Mouse (Mus musculus) stomach, embryonic 15.5 days (tissue): Measurements from ENCODE around the gene Phf21a. TPM values are rescaled to one million over a fixed set of nuclear protein-coding genes. Genes with fewer than 3 reads are reported as not detected.

Experiments used
- ATAC-seq: fragments of 200-750 bp; cut with Nextera tagmentation; 2 replicates; pipeline ENCODE4 v1.8.0; 2017; ENCODE audit warnings: low read depth, moderate number of reproducible peaks, moderate TSS enrichment; ENCODE audit not compliant: insufficient read depth, low FRiP score
- H3K27ac ChIP-seq: fragments of 300-500 bp; sonication (generic); 2 replicates; pipeline ENCODE4 v1.5.1; 2015; ENCODE audit warnings: mild to moderate bottlenecking, inconsistent platforms
- H3K27me3 ChIP-seq: fragments of 300-500 bp; sonication (generic); replicated peaks from 2 replicates; pipeline ENCODE4 v1.6.1; 2015; ENCODE audit warnings: inconsistent platforms
- H3K36me3 ChIP-seq: fragments of 300-500 bp; sonication (generic); 2 replicates; pipeline ENCODE4 v1.6.1; 2015; ENCODE audit warnings: inconsistent platforms
- H3K4me1 ChIP-seq: fragments of 300-500 bp; sonication (generic); 2 replicates; pipeline ENCODE4 v1.6.1; 2015; ENCODE audit warnings: inconsistent platforms
- H3K4me2 ChIP-seq: fragments of 300-500 bp; sonication (generic); 2 replicates; pipeline ENCODE4 v1.6.1; 2015; ENCODE audit warnings: mild to moderate bottlenecking, inconsistent platforms
- H3K4me3 ChIP-seq: fragments of 300-500 bp; sonication (generic); replicated peaks from 2 replicates; pipeline ENCODE4 v1.5.1; 2015; ENCODE audit warnings: inconsistent platforms
- H3K9ac ChIP-seq: fragments of 300-500 bp; sonication (generic); 2 replicates; pipeline ENCODE4 v1.6.1; 2015; ENCODE audit warnings: inconsistent platforms
- H3K9me3 ChIP-seq: fragments of 300-500 bp; sonication (generic); 2 replicates; pipeline ENCODE4 v1.6.1; 2016; ENCODE audit warnings: inconsistent platforms
- WGBS: fragments of 180-500 bp; shearing (Covaris S2); methylation state at CpG from one replicate; pipeline ENCODE4 v1.1.7; 2015; 5-methylcytosine and 5-hydroxymethylcytosine counted together
- polyA plus RNA-seq: library from polyadenylated mRNA; unstranded; fragments of >200 nt; fragmentation: Nextera tagmentation; extraction: Ambion mirVana; gene quantifications from 2 replicates; pipeline ENCODE4 v1.2.1, GENCODE M21; 2015

The Phf21a gene
- polyA plus RNA-seq, result 18.8 and 28.2 TPM in 2 replicates

DNA sequence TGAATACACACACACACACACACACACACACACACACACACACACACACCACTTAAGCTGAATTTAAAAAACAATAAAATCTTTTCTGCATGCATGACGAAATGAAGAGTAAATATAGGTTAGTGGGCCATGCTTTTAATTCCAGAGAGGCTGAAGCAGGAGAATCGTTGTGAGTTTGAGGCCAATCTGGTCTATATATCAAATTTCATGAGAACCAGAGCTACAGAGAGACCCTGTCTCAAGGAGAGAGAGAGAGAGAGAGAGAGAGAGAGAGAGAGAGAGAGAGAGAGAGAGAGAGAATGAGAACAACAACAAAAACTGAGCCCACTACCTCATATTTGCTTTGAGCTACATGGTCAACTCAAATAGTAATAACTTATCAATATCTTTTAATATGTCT is at the start of gene Phf21a:
TSS of gene Phf21a (plus strand) at position 301 of the 400 bp plus-strand sequence.
- Histone ChIP-seq H3K9me3 (no peaks in the 10 kb centered on the region), H3K4me1 (no peaks in the 10 kb centered on the region), H3K4me2 (no peak within 1 kb of the TSS), H3K4me3 (no peak within 1 kb of the TSS), H3K27ac (no peak within 1 kb of the TSS), H3K9ac (no peak within 1 kb of the TSS), H3K36me3 (no peaks in the 10 kb centered on the region), H3K27me3 (no peaks in the 10 kb centered on the region)
- ATAC-seq, result no peak
- WGBS, result 72% methylated on average over 2 of the region's 2 CpGs

DNA sequence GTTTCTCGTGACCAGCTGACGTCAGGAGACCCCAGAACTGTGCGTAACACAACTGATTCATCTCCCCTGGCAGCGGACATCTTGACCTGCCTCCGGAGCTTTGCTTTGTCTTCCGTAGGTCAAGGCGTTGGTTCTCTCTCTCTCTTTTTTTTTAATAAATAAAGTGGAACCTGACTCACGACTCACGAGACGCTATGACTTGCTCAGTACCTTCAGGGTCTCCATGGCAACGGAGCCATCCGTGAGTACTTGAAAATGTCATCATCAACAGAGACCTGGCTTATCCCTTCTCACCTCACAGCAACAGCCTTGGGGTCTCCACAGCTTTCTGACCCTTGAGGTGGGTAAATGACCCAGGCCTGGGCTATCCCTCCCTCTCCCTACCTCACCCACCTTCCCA is 49.6 kb upstream of the Phf21a start:
- H3K4me3 ChIP-seq, result no peak overlapping the region
- no peak overlapping the region for H3K27ac ChIP-seq
- 78% methylated on average over 12 of the region's 12 CpGs for WGBS
- H3K9me3 ChIP-seq, result no peaks in the 10 kb centered on the region
- no peaks in the 10 kb centered on the region for H3K27me3 ChIP-seq
- H3K9ac ChIP-seq, result no peak overlapping the region
- H3K36me3 ChIP-seq, result no peaks in the 10 kb centered on the region
- no peak overlapping the region for H3K4me2 ChIP-seq
- ATAC-seq, result no peak
- no peaks in the 10 kb centered on the region for H3K4me1 ChIP-seq

GRCm38 (mm10) chr2:92047601-92048000 is 45.3 kb upstream of the Phf21a start:
- no peak overlapping the region for H3K27ac ChIP-seq
- no peak overlapping the region for H3K4me2 ChIP-seq
- 22% methylated on average over 4 of the region's 4 CpGs for WGBS

DNA sequence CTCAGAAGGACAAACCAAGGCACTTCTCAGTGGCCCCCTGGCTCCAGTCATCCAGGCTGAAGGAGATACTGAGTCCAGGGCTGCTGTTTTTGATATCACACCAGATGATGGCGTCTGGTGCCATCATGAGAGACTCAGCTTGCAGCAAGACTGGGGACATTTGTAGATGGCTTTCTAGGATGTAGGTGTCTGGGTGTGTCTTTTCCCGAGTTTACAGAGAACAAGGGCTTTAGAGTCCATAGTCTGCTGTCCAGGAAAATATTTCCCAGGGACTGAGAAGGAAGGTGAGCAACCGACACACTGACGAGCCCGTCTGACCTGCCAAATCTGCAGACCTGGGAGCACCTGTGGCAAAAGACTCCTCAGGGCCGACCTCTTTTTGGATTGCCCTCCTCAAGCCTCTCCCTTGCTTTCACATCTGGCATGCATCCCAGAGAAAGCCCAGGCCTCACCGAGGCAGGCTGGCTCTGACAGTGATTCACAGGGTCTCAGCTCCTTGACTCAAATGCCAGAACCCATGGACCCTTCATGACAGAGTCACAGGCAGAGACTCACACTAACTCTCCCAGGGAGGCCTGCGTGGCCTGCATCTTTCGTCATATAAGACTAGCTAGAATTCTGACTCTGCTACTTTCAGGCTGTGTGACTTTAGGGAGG is 44.8 kb upstream of the Phf21a start:
- Histone ChIP-seq H3K4me3 (no peak overlapping the region), H3K36me3 (no peaks in the 10 kb centered on the region), H3K27ac (no peak overlapping the region), H3K9ac (no peak overlapping the region), H3K9me3 (no peaks in the 10 kb centered on the region), H3K4me2 (no peak overlapping the region), H3K27me3 (no peaks in the 10 kb centered on the region), H3K4me1 (0 out of 2 replicates have a peak, but pooled peaks cover 2% of the 10 kb centered on the region)
- WGBS, result 55% methylated on average over 9 of the region's 9 CpGs
- no peak for ATAC-seq

More at GRCm38 (mm10) chr2:92047601-92048000, 45.3 kb upstream of the Phf21a start:
- Histone ChIP-seq H3K36me3 (no peaks in the 10 kb centered on the region), H3K4me1 (no peaks in the 10 kb centered on the region), H3K4me3 (no peak overlapping the region), H3K9me3 (no peaks in the 10 kb centered on the region), H3K27me3 (no peaks in the 10 kb centered on the region), H3K9ac (no peak overlapping the region)
- ATAC-seq, result 0 out of 2 replicates have a peak, but pooled peaks have one; percentile 48

DNA sequence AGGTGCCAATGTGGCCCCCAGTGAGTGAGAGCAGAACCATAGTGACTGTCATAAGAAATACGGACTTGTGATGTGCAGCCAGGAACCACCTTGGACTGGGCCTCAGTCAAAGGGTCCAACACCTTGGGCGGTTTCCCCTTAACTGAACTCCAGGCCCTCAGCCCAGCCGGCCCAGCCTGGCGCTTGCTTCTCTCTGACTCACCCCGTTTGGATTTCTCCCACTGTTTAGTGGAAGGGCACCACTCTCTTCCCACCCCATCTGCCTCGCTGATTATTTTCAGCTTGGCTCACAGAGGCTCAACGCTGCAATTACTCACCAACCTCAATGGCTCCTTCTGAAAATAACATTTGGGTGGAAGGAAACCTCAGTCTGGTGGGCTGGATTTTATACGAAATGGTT is 40.7 kb upstream of the Phf21a start:
- no peaks in the 10 kb centered on the region for H3K27me3 ChIP-seq
- no peak overlapping the region for H3K9ac ChIP-seq
- H3K27ac ChIP-seq, result no peak overlapping the region
- H3K4me2 ChIP-seq, result no peak overlapping the region
- WGBS, result 72% methylated on average over 8 of the region's 8 CpGs
- H3K9me3 ChIP-seq, result no peaks in the 10 kb centered on the region
- no peak for ATAC-seq
- no peaks in the 10 kb centered on the region for H3K36me3 ChIP-seq
- H3K4me1 ChIP-seq, result peaks cover 15% of the 10 kb centered on the region
- no peak overlapping the region for H3K4me3 ChIP-seq

GRCm38 (mm10) chr2:92052754-92053153 is 40.2 kb upstream of the Phf21a start:
- Histone ChIP-seq H3K27ac (no peak overlapping the region), H3K9me3 (no peaks in the 10 kb centered on the region), H3K27me3 (no peaks in the 10 kb centered on the region), H3K36me3 (no peaks in the 10 kb centered on the region), H3K9ac (no peak overlapping the region), H3K4me1 (peaks cover 15% of the 10 kb centered on the region), H3K4me3 (no peak overlapping the region), H3K4me2 (no peak overlapping the region)
- WGBS, result 47% methylated on average over 2 of the region's 2 CpGs
- no peak for ATAC-seq

DNA sequence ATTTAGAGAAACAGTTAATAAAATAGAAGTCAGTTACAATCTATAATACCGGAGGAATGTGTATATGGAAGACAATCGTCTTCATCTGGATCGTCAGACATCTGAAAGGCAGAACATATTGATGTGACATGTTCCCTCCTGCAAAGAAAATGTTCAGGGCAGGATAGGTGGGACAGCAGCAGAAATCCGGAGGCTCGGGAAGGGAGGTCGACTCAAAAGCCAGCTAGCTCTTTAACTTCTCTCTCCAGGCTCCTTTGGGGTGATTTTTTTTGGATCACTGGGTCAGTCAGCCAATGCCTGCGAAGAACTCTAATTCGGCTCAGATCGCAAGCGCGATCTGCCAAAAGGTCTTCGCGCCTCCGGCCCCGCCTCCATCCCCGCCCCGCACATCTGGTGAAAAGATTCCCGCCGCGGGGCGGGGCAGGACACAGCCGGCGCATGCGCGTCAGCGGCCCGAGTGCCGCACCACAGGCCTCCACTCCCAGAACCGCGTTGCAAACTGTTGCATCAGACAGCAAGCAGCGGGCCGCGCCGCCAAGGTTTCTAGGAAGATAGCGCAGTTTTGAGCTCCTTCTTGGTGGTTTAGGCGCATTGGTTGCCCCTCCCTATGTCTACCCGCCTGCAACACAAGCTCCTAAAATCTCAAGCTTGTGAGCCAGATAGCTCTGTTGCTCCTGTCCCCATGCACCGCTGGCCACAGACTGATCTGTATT is 37.7 kb upstream of the Phf21a start:
- 0 out of 2 replicates have a peak, but pooled peaks have one; percentile 68 for ATAC-seq
- peaks cover 29% of the 10 kb centered on the region for H3K4me1 ChIP-seq
- 2% methylated on average over 38 of the region's 38 CpGs for WGBS
- H3K9ac ChIP-seq, result peak overlapping the region; percentile 16; the same call in 1 of the 2 replicates
- H3K4me3 ChIP-seq, result peak overlapping the region; percentile 32
- H3K9me3 ChIP-seq, result no peaks in the 10 kb centered on the region
- peak overlapping the region; percentile 77 for H3K4me2 ChIP-seq
- H3K27ac ChIP-seq, result peak overlapping the region; percentile 92
- peaks cover 12% of the 10 kb centered on the region for H3K27me3 ChIP-seq
- H3K36me3 ChIP-seq, result no peaks in the 10 kb centered on the region

- 4% methylated on average over 14 of the region's 14 CpGs for WGBS
- no peak for ATAC-seq
- peak overlapping the region; percentile 92 for H3K27ac ChIP-seq
- H3K4me2 ChIP-seq, result peak overlapping the region; percentile 77
- H3K36me3 ChIP-seq, result no peaks in the 10 kb centered on the region
- peaks cover 17% of the 10 kb centered on the region for H3K27me3 ChIP-seq
- H3K4me1 ChIP-seq, result peaks cover 30% of the 10 kb centered on the region
- H3K4me3 ChIP-seq, result peak overlapping the region; percentile 32
- H3K9ac ChIP-seq, result 0 out of 2 replicates have a peak overlapping the region, but pooled peaks have one; percentile 16
- H3K9me3 ChIP-seq, result no peaks in the 10 kb centered on the region
These were observed 37.1 kb upstream of the Phf21a start for GRCm38 (mm10) chr2:92055831-92056236.

GRCm38 (mm10) chr2:92056760-92057159 is 36.2 kb upstream of the Phf21a start:
- ATAC-seq, result no peak
- H3K27me3 ChIP-seq, result peaks cover 22% of the 10 kb centered on the region
- 0 out of 2 replicates have a peak overlapping the region, but pooled peaks have one; percentile 10 for H3K27ac ChIP-seq
- peaks cover 30% of the 10 kb centered on the region for H3K4me1 ChIP-seq
- 76% methylated on average over 13 of the region's 13 CpGs for WGBS
- H3K9ac ChIP-seq, result no peak overlapping the region
- no peak overlapping the region for H3K4me3 ChIP-seq
- H3K9me3 ChIP-seq, result no peaks in the 10 kb centered on the region
- H3K36me3 ChIP-seq, result no peaks in the 10 kb centered on the region
- no peak overlapping the region for H3K4me2 ChIP-seq

DNA sequence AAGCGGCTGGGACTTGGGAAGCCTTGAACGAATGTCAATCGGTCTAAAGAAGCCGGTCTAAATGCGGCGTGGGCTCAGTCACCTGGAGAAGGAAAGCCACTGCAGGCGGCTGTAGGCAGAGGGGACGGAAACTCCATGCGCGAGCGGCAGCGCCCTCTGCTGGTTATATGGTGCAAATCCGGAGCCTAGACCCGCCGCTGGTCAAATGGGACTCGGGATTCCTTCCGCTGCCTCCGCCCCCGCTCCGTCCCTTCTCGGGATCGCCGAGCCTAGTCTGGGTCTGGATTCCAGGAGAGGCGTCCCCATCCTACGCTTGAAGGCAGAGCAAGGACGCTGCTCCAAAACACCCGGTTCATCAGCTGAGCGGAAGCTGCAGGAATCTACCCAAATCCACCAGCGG is 34.4 kb upstream of the Phf21a start:
- H3K4me2 ChIP-seq, result peak overlapping the region; percentile 100
- no peak overlapping the region for H3K27ac ChIP-seq
- H3K27me3 ChIP-seq, result peaks cover 22% of the 10 kb centered on the region
- no peak overlapping the region for H3K9ac ChIP-seq
- H3K36me3 ChIP-seq, result no peaks in the 10 kb centered on the region
- peak overlapping the region; percentile 60 for H3K4me3 ChIP-seq
- H3K4me1 ChIP-seq, result peaks cover 28% of the 10 kb centered on the region
- H3K9me3 ChIP-seq, result no peaks in the 10 kb centered on the region
- under 1% methylated on average over 29 of the region's 29 CpGs for WGBS
- peak; percentile 47; the same call in 1 of the 2 replicates for ATAC-seq

DNA sequence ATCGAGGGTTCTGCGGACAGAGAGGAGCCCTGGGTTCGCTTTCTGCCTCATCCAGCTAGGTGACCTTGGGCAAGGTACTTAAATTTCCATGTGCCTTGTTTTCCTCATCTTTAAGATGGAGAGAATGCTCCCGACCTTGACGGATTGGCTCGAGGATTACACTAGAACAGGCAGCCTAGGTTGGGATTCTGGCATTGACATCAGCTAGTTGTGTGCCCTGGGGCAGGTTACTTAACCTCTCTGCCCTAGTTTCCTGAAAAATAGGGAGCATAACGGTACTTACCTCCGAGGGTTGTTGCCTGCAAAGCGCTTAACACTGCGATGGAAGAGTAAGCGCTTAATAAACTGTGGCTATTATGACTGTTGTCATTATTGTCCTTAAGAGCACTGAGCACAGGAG is 34.0 kb upstream of the Phf21a start:
- H3K9me3 ChIP-seq, result no peaks in the 10 kb centered on the region
- 5% methylated on average over 11 of the region's 11 CpGs for WGBS
- H3K36me3 ChIP-seq, result no peaks in the 10 kb centered on the region
- H3K9ac ChIP-seq, result no peak overlapping the region
- no peak for ATAC-seq
- peaks cover 22% of the 10 kb centered on the region for H3K27me3 ChIP-seq
- H3K4me2 ChIP-seq, result peak overlapping the region; percentile 100
- peaks cover 28% of the 10 kb centered on the region for H3K4me1 ChIP-seq
- no peak overlapping the region for H3K27ac ChIP-seq
- H3K4me3 ChIP-seq, result peak overlapping the region; percentile 60
